Mouse (Mus musculus) bone marrow macrophage, adult 2 months (primary cell): ENCODE measurements around the gene Gm3776.

Source experiments
- CTCF ChIP-seq: IDR thresholded peaks from 2 replicates; pipeline ENCODE4 v1.5.1; 2012; ENCODE audit warnings: low read depth, mild to moderate bottlenecking, low read length, moderate library complexity
- POLR2A ChIP-seq: IDR thresholded peaks from 2 replicates; pipeline ENCODE4 v1.6.1; 2012; ENCODE audit warnings: mild to moderate bottlenecking, low read depth, low read length, borderline replicate concordance

GRCm38 (mm10) chr9:78208956-78209355 is 48.0 kb upstream of the Gm3776 start:
- TF ChIP-seq POLR2A (no peak), CTCF (no peak)
